Mouse (Mus musculus): ENCODE data around the gene Zcchc7.

DNA sequence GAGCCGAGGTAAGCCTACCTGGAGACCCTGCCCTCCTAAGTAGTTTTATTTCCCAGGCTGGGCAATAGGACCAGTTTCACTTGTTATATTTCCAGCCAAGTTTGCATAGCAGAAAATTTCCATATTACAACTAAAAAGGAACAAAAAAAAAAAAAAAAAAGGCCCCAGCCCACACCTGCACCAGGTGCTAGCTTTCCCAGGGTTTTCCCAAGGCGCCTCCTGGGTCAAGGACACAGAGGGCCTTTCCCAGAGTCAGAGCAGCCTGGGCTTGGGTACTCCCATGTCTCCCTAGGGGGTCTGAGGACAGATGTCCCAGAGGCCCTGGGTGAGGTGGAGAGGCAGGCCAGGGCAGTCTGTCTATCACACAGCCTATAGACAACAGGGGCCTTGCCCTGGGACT lies 209.5 kb downstream of the Zcchc7 start:
- TF ChIP-seq POLR2A (IDR thresholded peaks at IDR 0.05; ENCODE audit: control insufficient read depth in 1 of 2, insufficient read depth in 1 of 2, low read depth in 1 of 2, low read length in 2 of 2, poor library complexity in 1 of 2) (no peak), MAX (IDR thresholded peaks at IDR 0.05; ENCODE audit: low read length) (no peak), TCF12 (IDR thresholded peaks at IDR 0.05; ENCODE audit: low read depth, low read length) (no peak), CTCF (IDR thresholded peaks at IDR 0.05 in 2 of 3, conservative IDR thresholded peaks at IDR 0.05 in 1 of 3; ENCODE audit: control insufficient read depth in 1 of 3, insufficient read depth in 1 of 3, low read depth in 2 of 3, low read length in 3 of 3, poor library complexity in 1 of 3, severe bottlenecking in 1 of 3) (no peak), ZMIZ1 (IDR thresholded peaks at IDR 0.05; ENCODE audit: low read depth, low read length) (no peak), GATA1 (IDR thresholded peaks at IDR 0.05; ENCODE audit: low read depth, low read length) (no peak), ZNF384 (IDR thresholded peaks at IDR 0.05; ENCODE audit: low read depth, low read length) (no peak), E2F4 (IDR thresholded peaks at IDR 0.05; ENCODE audit: borderline replicate concordance, low read depth, low read length) (no peak), MEF2A (IDR thresholded peaks at IDR 0.05; ENCODE audit: extremely low read depth, insufficient replicate concordance, low read depth, low read length, poor library complexity, severe bottlenecking) (no peak), MAFK (IDR thresholded peaks at IDR 0.05; ENCODE audit: borderline replicate concordance, low read depth, low read length) (no peak), JUND (IDR thresholded peaks at IDR 0.05; ENCODE audit: low read depth, low read length) (no peak)

All from MEL (cell line).